Mouse (Mus musculus) neural tube, embryonic 14.5 days (tissue): ENCODE measurements around the gene Tspan7. TPM values are rescaled to one million over a fixed set of nuclear protein-coding genes. Genes with fewer than 3 reads are reported as not detected.

Source experiments
- ATAC-seq: fragments of 200-750 bp; cut with Nextera tagmentation; 2 replicates; pipeline ENCODE4 v1.8.0; 2017; ENCODE audit warnings: low read depth, mild to moderate bottlenecking, moderate TSS enrichment, moderate library complexity
- H3K27ac ChIP-seq: fragments of 300-500 bp; sonication (generic); 2 replicates; pipeline ENCODE4 v1.5.1; 2014; ENCODE audit warnings: low read depth, mild to moderate bottlenecking, control low read depth, low read length, moderate library complexity, mixed read lengths
- H3K27me3 ChIP-seq: fragments of 300-500 bp; sonication (generic); 2 replicates; pipeline ENCODE4 v1.6.1; 2014; ENCODE audit warnings: low read length; ENCODE audit not compliant: control insufficient read depth, insufficient read depth
- H3K36me3 ChIP-seq: fragments of 300-500 bp; sonication (generic); 2 replicates; pipeline ENCODE4 v1.6.1; 2014; ENCODE audit warnings: low read length, mixed read lengths; ENCODE audit not compliant: control insufficient read depth, insufficient read depth
- H3K4me1 ChIP-seq: fragments of 300-500 bp; sonication (generic); 2 replicates; pipeline ENCODE4 v1.6.1; 2014; ENCODE audit warnings: low read length; ENCODE audit not compliant: control insufficient read depth, insufficient read depth
- H3K4me2 ChIP-seq: fragments of 300-500 bp; sonication (generic); 2 replicates; pipeline ENCODE4 v1.6.1; 2014; ENCODE audit warnings: mild to moderate bottlenecking, low read depth, low read length, control low read depth
- H3K4me3 ChIP-seq: fragments of 300-500 bp; sonication (generic); 2 replicates; pipeline ENCODE4 v1.5.1; 2014; ENCODE audit warnings: low read depth, low read length, control low read depth, mixed read lengths
- H3K9ac ChIP-seq: fragments of 300-500 bp; sonication (generic); replicated peaks from 2 replicates; pipeline ENCODE4 v1.6.1; 2014; ENCODE audit warnings: low read depth, mild to moderate bottlenecking, control low read depth, low read length, mixed read lengths
- H3K9me3 ChIP-seq: fragments of 300-500 bp; sonication (generic); 2 replicates; pipeline ENCODE4 v1.6.1; 2016; ENCODE audit warnings: low read length; ENCODE audit not compliant: control insufficient read depth
- WGBS: fragments of 180-500 bp; shearing (Covaris S2); extraction: QIAGEN DNeasy Blood & Tissue Kit; methylation state at CpG from one replicate; pipeline ENCODE4 v1.1.7; 2014; 5-methylcytosine and 5-hydroxymethylcytosine counted together
- polyA plus RNA-seq: library from polyadenylated mRNA; unstranded; fragments of >200 nt; fragmentation: Nextera tagmentation; extraction: Ambion mirVana; gene quantifications from 2 replicates; pipeline ENCODE4 v1.2.1, GENCODE M21; 2014

Gene Tspan7
- polyA plus RNA-seq, 1 experiment from 2014 or later, result 493 TPM

GRCm38 (mm10) chrX:10574523-10574922 lies 89.6 kb downstream of the Tspan7 start:
- Histone ChIP-seq H3K9me3 (no peaks in the 10 kb centered on the region), H3K9ac (no peak overlapping the region), H3K4me1 (no peaks in the 10 kb centered on the region), H3K36me3 (no peaks in the 10 kb centered on the region), H3K4me3 (no peak overlapping the region), H3K4me2 (no peak overlapping the region), H3K27ac (no peak overlapping the region), H3K27me3 (no peaks in the 10 kb centered on the region)
- 25% methylated on average over 3 of the region's 3 CpGs for WGBS
- ATAC-seq, result no peak

- Histone ChIP-seq H3K9me3 (no peaks in the 10 kb centered on the region), H3K4me3 (no peak overlapping the region), H3K9ac (no peak overlapping the region), H3K4me2 (no peak overlapping the region), H3K4me1 (no peaks in the 10 kb centered on the region), H3K36me3 (no peaks in the 10 kb centered on the region), H3K27me3 (no peaks in the 10 kb centered on the region), H3K27ac (no peak overlapping the region)
- no peak for ATAC-seq
- 61% methylated on average over 2 of the region's 2 CpGs for WGBS
These were observed 90.4 kb downstream of the Tspan7 start for GRCm38 (mm10) chrX:10575406-10575805.

- no peaks in the 10 kb centered on the region for H3K36me3 ChIP-seq
- no peaks in the 10 kb centered on the region for H3K4me1 ChIP-seq
- H3K27ac ChIP-seq, result no peak overlapping the region
- H3K4me2 ChIP-seq, result no peak overlapping the region
- 88% methylated on average over 4 of the region's 4 CpGs for WGBS
- H3K9ac ChIP-seq, result no peak overlapping the region
- no peaks in the 10 kb centered on the region for H3K9me3 ChIP-seq
- no peak overlapping the region for H3K4me3 ChIP-seq
- ATAC-seq, result no peak
- H3K27me3 ChIP-seq, result no peaks in the 10 kb centered on the region
These were observed 91.4 kb downstream of the Tspan7 start for GRCm38 (mm10) chrX:10576349-10576748.

- H3K27me3 ChIP-seq, result no peaks in the 10 kb centered on the region
- 23% methylated on average over 1 of the region's 1 CpGs for WGBS
- no peaks in the 10 kb centered on the region for H3K36me3 ChIP-seq
- ATAC-seq, result no peak
- no peaks in the 10 kb centered on the region for H3K9me3 ChIP-seq
- H3K4me3 ChIP-seq, result no peak overlapping the region
- H3K9ac ChIP-seq, result no peak overlapping the region
- H3K4me1 ChIP-seq, result no peaks in the 10 kb centered on the region
- no peak overlapping the region for H3K27ac ChIP-seq
- H3K4me2 ChIP-seq, result no peak overlapping the region
These were observed 92.4 kb downstream of the Tspan7 start for GRCm38 (mm10) chrX:10577356-10577755.

GRCm38 (mm10) chrX:10582731-10583130 lies 97.8 kb downstream of the Tspan7 start:
- Histone ChIP-seq H3K4me3 (no peak overlapping the region), H3K27ac (no peak overlapping the region), H3K9me3 (no peaks in the 10 kb centered on the region), H3K4me1 (no peaks in the 10 kb centered on the region), H3K36me3 (no peaks in the 10 kb centered on the region), H3K9ac (no peak overlapping the region), H3K27me3 (no peaks in the 10 kb centered on the region), H3K4me2 (no peak overlapping the region)
- no peak for ATAC-seq
- 91% methylated on average over 4 of the region's 4 CpGs for WGBS

GRCm38 (mm10) chrX:10592244-10592643 lies 107.3 kb downstream of the Tspan7 start:
- no peaks in the 10 kb centered on the region for H3K9me3 ChIP-seq
- H3K27me3 ChIP-seq, result no peaks in the 10 kb centered on the region
- H3K4me3 ChIP-seq, result no peak overlapping the region
- H3K27ac ChIP-seq, result no peak overlapping the region
- no peaks in the 10 kb centered on the region for H3K36me3 ChIP-seq
- ATAC-seq, result no peak
- H3K4me2 ChIP-seq, result no peak overlapping the region
- no peak overlapping the region for H3K9ac ChIP-seq
- 68% methylated on average over 3 of the region's 3 CpGs for WGBS
- H3K4me1 ChIP-seq, result no peaks in the 10 kb centered on the region

- Histone ChIP-seq H3K27me3 (no peaks in the 10 kb centered on the region), H3K9me3 (no peaks in the 10 kb centered on the region), H3K36me3 (no peaks in the 10 kb centered on the region), H3K4me2 (no peak overlapping the region), H3K27ac (no peak overlapping the region), H3K9ac (no peak overlapping the region), H3K4me3 (no peak overlapping the region), H3K4me1 (no peaks in the 10 kb centered on the region)
- ATAC-seq, result no peak
- WGBS, result 97% methylated on average over 7 of the region's 7 CpGs
These were observed 108.6 kb downstream of the Tspan7 start for GRCm38 (mm10) chrX:10593561-10593960.

GRCm38 (mm10) chrX:10617119-10617518 lies 132.2 kb downstream of the Tspan7 start:
- 17% methylated on average over 5 of the region's 5 CpGs for WGBS
- Histone ChIP-seq H3K9ac (no peak overlapping the region), H3K4me2 (no peak overlapping the region), H3K27ac (no peak overlapping the region), H3K4me1 (no peaks in the 10 kb centered on the region), H3K4me3 (no peak overlapping the region), H3K27me3 (no peaks in the 10 kb centered on the region), H3K36me3 (no peaks in the 10 kb centered on the region), H3K9me3 (no peaks in the 10 kb centered on the region)
- ATAC-seq, result no peak

GRCm38 (mm10) chrX:10641062-10641461 lies 156.1 kb downstream of the Tspan7 start:
- no peak for ATAC-seq
- no peak overlapping the region for H3K9ac ChIP-seq
- no peak overlapping the region for H3K27ac ChIP-seq
- H3K27me3 ChIP-seq, result no peaks in the 10 kb centered on the region
- no peak overlapping the region for H3K4me3 ChIP-seq
- H3K4me2 ChIP-seq, result no peak overlapping the region
- H3K36me3 ChIP-seq, result no peaks in the 10 kb centered on the region
- H3K4me1 ChIP-seq, result no peaks in the 10 kb centered on the region
- H3K9me3 ChIP-seq, result no peaks in the 10 kb centered on the region
